Mouse (Mus musculus): ENCODE measurements around the gene Gm9507. TPM values are rescaled to one million over a fixed set of nuclear protein-coding genes. Genes with fewer than 3 reads are reported as not detected.
"Not testable (repeated sequence)": the region's sequence is repeated elsewhere in the genome, so short reads cannot be mapped to it uniquely, and the experiment has no call there.

The Gm9507 gene
- polyA plus RNA-seq, 1 experiment from 2014 or later: not detected

DNA sequence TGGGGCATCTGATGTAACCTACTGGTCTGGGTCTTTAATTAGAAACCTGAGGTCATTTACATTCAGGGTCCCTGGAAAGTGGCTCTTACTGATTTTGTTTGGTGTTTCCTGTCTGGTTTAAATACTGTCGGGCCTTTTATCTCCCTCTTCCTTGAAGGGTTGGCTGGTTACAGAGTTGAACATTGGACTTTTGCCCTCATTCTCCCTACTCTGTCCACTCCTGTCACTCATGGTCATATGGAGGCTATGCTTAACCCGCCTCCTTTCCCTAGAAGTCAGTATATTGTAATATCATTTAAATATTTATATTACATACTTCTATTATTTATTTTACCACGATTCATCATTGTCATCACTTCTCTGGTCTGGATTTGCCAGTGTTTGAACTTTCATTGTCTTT lies 7.5 kb downstream of the Gm9507 start:
- Histone ChIP-seq H3K36me3 (ENCODE audit: control insufficient read depth, insufficient read depth) (no peaks in the 10 kb centered on the region), H3K9me3 (ENCODE audit: control insufficient read depth) (no peaks in the 10 kb centered on the region), H3K27me3 (replicated peaks; ENCODE audit: control insufficient read depth, insufficient read depth, low read length) (no peaks in the 10 kb centered on the region), H3K27ac (ENCODE audit: low read depth, low read length) (no peak overlapping the region), H3K4me3 (ENCODE audit: low read depth, low read length) (no peak overlapping the region), H3K4me1 (replicated peaks; ENCODE audit: control insufficient read depth, insufficient read depth, low read length) (no peaks in the 10 kb centered on the region), H3K4me2 (replicated peaks; ENCODE audit: low read depth) (no peak overlapping the region), H3K9ac (ENCODE audit: low read depth, low read length) (no peak overlapping the region)
- ATAC-seq: peak; percentile 77; the same call in 1 of the 2 replicates
- 39% methylated on average over 3 of the region's 3 CpGs for WGBS
- TF ChIP-seq CTCF (IDR thresholded peaks at IDR 0.05; ENCODE audit: low read depth): no peak

DNA sequence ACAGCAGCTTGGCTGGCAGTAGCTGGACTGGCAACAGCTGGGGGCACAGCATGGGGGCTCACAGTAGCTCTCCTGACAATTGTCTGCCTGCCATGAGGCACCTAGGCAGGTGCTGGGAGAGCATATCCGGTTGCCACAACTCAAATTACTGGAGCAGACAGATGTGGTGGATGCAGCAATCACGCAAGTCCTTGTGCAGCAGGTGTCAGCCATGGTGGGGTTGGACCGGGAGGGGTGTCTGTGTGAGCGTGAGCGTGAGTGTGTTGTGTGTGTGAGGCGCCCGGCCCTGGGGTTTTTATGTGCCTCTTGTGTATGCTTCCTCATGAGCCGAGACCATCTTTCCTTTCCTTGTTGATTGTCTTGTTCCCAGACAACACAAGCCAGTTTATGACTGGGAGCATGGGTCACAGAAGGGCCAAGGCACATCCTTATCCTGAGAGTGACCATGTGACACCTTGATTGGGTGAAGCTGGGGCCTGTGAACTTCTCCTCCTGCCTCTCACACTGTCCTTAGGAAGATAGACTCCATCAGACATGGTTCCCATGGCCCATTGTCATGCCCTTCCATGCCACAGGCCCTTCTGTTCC lies 12.6 kb downstream of the Gm9507 start, which contains the start of gene Gm19668:
Gene Gm19668 (minus strand): TSS at position 213 of the 588 bp plus-strand sequence.
- Histone ChIP-seq H3K4me3 (ENCODE audit: low read depth, low read length) (no peak within 1 kb of the TSS), H3K9me3 (ENCODE audit: control insufficient read depth) (no peaks in the 10 kb centered on the region), H3K4me1 (replicated peaks; ENCODE audit: control insufficient read depth, insufficient read depth, low read length) (no peaks in the 10 kb centered on the region; the same call in 1 of the 2 replicates), H3K27ac (ENCODE audit: low read depth, low read length) (no peak within 1 kb of the TSS), H3K36me3 (ENCODE audit: control insufficient read depth, insufficient read depth) (no peaks in the 10 kb centered on the region), H3K9ac (ENCODE audit: low read depth, low read length) (no peak within 1 kb of the TSS), H3K27me3 (replicated peaks; ENCODE audit: control insufficient read depth, insufficient read depth, low read length) (no peaks in the 10 kb centered on the region), H3K4me2 (replicated peaks; ENCODE audit: low read depth) (no peak within 1 kb of the TSS)
- no peak for TF ChIP-seq CTCF (IDR thresholded peaks at IDR 0.05; ENCODE audit: low read depth)
- peak; percentile 65 for ATAC-seq
- 43% methylated on average over 8 of the region's 8 CpGs for WGBS

DNA sequence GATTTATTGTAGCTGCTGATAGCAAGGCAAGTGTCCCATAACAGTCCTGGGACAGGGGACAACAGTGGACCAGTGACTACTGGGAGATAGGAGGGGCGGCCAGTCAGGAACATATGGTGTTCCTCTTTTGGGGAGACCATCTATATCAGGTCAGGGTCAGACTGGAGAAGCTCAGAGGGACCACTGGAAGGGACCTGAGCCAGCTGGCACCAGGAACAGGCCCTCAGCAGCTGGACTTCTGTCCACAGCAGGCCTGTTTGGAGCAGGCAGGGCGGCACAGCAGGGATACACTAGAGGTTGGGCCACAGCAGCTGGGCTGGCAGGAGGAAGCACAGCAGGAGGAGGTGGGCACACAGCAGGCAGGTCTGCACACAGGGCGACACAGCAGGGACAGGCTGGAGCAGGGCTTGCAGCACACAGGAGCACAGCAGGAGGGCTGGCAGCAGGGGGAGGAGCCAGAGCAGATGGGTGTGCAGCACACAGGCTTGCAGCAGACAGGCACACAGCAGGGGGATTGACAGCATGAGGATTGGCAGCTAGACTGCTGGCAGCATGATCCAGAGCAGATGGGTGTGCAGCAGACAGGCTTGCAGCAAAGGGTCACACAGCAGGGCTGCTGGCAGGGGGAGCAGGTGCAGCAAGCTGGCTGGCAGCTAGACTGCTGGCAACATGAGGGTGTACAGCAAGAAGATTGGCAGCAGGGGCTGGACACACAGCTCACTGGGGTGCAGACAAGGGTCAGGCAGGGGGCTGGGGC lies 13.3 kb downstream of the Gm9507 start:
- H3K27me3 ChIP-seq (replicated peaks; ENCODE audit: control insufficient read depth, insufficient read depth, low read length); H3K36me3 ChIP-seq (ENCODE audit: control insufficient read depth, insufficient read depth); ATAC-seq; H3K9ac ChIP-seq (ENCODE audit: low read depth, low read length); H3K9me3 ChIP-seq (ENCODE audit: control insufficient read depth); H3K4me2 ChIP-seq (replicated peaks; ENCODE audit: low read depth); H3K27ac ChIP-seq (ENCODE audit: low read depth, low read length); H3K4me1 ChIP-seq (replicated peaks; ENCODE audit: control insufficient read depth, insufficient read depth, low read length); H3K4me3 ChIP-seq (ENCODE audit: low read depth, low read length): not testable (repeated sequence)
- WGBS: 71% methylated on average over 2 of the region's 3 CpGs

DNA sequence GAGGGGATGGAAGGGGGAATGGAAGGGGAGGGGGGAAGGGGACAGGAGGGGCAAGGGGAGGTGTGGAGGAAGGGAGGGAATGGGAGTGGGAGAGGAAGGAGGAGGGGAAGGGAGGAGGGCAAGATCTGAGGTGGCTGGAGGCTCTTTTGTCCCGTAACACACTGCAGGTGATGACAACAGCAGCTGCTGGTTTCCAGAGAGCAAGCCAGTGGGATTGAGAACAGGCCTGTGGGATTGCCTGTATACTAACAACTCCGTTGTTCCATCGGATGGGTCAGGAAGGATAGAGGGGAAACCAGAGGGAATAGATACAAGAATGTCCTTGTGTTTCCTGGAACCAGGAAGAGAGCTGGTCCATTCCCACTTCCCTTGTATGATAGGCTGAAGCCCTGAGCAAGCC lies 14.0 kb downstream of the Gm9507 start:
- Histone ChIP-seq H3K4me3 (ENCODE audit: low read depth, low read length) (no peak overlapping the region), H3K4me2 (replicated peaks; ENCODE audit: low read depth) (no peak overlapping the region), H3K9me3 (ENCODE audit: control insufficient read depth) (no peaks in the 10 kb centered on the region), H3K27me3 (replicated peaks; ENCODE audit: control insufficient read depth, insufficient read depth, low read length) (no peaks in the 10 kb centered on the region), H3K9ac (ENCODE audit: low read depth, low read length) (no peak overlapping the region), H3K4me1 (replicated peaks; ENCODE audit: control insufficient read depth, insufficient read depth, low read length) (no peaks in the 10 kb centered on the region; the same call in 1 of the 2 replicates), H3K27ac (ENCODE audit: low read depth, low read length) (no peak overlapping the region), H3K36me3 (ENCODE audit: control insufficient read depth, insufficient read depth) (no peaks in the 10 kb centered on the region)
- TF ChIP-seq CTCF (IDR thresholded peaks at IDR 0.05; ENCODE audit: low read depth): no peak
- no peak for ATAC-seq
- WGBS: 30% methylated on average over 3 of the region's 3 CpGs

DNA sequence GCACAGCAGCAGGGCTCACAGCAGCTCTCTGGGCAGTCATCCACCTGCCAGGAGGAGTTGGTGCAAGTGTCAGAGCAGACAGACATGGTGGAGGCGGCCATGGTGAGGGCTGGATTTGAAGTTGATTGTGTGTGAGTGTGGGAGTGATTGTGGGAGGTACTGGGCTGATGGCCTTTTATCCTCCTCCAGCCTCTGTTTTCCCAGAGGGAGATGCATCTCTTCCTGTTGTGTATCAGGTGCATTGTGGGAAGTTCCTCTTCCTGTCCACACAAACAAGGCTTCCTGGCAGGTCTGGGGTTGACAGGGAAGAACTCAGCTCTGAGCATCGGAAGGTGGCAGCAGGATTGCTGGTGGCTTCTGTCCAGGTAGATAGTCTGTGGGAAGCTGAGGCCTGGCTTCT lies 16.7 kb downstream of the Gm9507 start, which contains the start of gene Gm9639:
Gene Gm9639 (minus strand): TSS at position 101 of the 400 bp plus-strand sequence.
- Histone ChIP-seq H3K9me3 (ENCODE audit: control insufficient read depth) (no peaks in the 10 kb centered on the region), H3K4me2 (replicated peaks; ENCODE audit: low read depth) (no peak within 1 kb of the TSS), H3K4me1 (replicated peaks; ENCODE audit: control insufficient read depth, insufficient read depth, low read length) (no peaks in the 10 kb centered on the region; the same call in 1 of the 2 replicates), H3K9ac (ENCODE audit: low read depth, low read length) (no peak within 1 kb of the TSS), H3K36me3 (ENCODE audit: control insufficient read depth, insufficient read depth) (no peaks in the 10 kb centered on the region), H3K27ac (ENCODE audit: low read depth, low read length) (no peak within 1 kb of the TSS), H3K4me3 (ENCODE audit: low read depth, low read length) (no peak within 1 kb of the TSS), H3K27me3 (replicated peaks; ENCODE audit: control insufficient read depth, insufficient read depth, low read length) (no peaks in the 10 kb centered on the region)
- TF ChIP-seq CTCF (IDR thresholded peaks at IDR 0.05; ENCODE audit: low read depth): no peak
- ATAC-seq: no peak
- WGBS: 54% methylated on average over 2 of the region's 2 CpGs

DNA sequence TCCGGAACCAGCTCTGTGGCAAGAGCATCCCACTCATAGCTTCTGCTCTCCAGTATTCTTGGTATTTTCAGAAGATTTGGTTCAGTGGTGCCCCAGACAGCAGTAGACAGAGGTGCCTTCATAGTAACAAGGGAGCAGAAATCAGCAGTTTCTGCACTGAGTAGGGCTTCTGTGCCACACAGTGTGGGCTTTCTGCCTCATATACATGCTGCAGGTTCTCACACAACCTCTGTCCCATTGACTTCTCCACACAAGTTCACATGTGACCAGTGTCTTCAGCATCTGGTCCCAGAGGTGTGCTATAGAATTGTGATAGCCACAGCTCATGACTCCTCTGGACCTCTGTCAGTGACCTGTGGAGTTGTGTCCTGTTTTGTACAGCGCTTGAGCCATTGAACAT lies 23.0 kb downstream of the Gm9507 start:
- no peaks in the 10 kb centered on the region for H3K27me3 ChIP-seq (replicated peaks; ENCODE audit: control insufficient read depth, insufficient read depth, low read length)
- H3K36me3 ChIP-seq (ENCODE audit: control insufficient read depth, insufficient read depth): no peaks in the 10 kb centered on the region
- WGBS: 87% methylated on average over 2 of the region's 2 CpGs
- H3K4me1 ChIP-seq (replicated peaks; ENCODE audit: control insufficient read depth, insufficient read depth, low read length): no peaks in the 10 kb centered on the region
- H3K4me3 ChIP-seq (ENCODE audit: low read depth, low read length): no peak overlapping the region
- no peak overlapping the region for H3K4me2 ChIP-seq (replicated peaks; ENCODE audit: low read depth)
- ATAC-seq: no peak
- H3K27ac ChIP-seq (ENCODE audit: low read depth, low read length): no peak overlapping the region
- TF ChIP-seq CTCF (IDR thresholded peaks at IDR 0.05; ENCODE audit: low read depth): no peak
- no peaks in the 10 kb centered on the region for H3K9me3 ChIP-seq (ENCODE audit: control insufficient read depth)
- no peak overlapping the region for H3K9ac ChIP-seq (ENCODE audit: low read depth, low read length)

DNA sequence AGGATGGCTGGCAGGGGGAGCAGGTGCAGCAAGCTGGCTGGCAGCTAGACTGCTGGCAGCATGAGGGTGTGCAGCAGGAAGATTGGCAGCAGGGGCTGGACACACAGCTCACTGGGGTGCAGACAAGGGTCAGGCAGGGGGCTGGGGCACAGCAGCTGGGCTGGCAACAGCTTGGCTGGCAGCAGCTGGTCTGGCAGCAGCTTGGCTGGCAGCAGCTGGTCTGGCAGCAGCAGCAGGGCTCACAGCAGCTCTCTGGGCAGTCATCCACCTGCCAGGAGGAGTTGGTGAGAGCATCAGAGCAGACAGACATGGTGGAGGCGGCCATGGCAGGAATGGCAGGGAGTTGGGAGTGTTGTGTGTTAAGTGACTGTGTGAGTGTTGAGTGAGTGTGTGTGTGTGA lies 23.8 kb downstream of the Gm9507 start, which contains the start of gene Gm7137:
Gene Gm7137 (minus strand): TSS at position 325 of the 400 bp plus-strand sequence.
- no CpG with 5 or more reads among the region's 1 CpGs for WGBS
- not testable (repeated sequence) for H3K9me3 ChIP-seq (ENCODE audit: control insufficient read depth); H3K4me2 ChIP-seq (replicated peaks; ENCODE audit: low read depth); ATAC-seq; H3K4me3 ChIP-seq (ENCODE audit: low read depth, low read length); H3K27ac ChIP-seq (ENCODE audit: low read depth, low read length); H3K4me1 ChIP-seq (replicated peaks; ENCODE audit: control insufficient read depth, insufficient read depth, low read length); H3K36me3 ChIP-seq (ENCODE audit: control insufficient read depth, insufficient read depth); H3K9ac ChIP-seq (ENCODE audit: low read depth, low read length); H3K27me3 ChIP-seq (replicated peaks; ENCODE audit: control insufficient read depth, insufficient read depth, low read length)

DNA sequence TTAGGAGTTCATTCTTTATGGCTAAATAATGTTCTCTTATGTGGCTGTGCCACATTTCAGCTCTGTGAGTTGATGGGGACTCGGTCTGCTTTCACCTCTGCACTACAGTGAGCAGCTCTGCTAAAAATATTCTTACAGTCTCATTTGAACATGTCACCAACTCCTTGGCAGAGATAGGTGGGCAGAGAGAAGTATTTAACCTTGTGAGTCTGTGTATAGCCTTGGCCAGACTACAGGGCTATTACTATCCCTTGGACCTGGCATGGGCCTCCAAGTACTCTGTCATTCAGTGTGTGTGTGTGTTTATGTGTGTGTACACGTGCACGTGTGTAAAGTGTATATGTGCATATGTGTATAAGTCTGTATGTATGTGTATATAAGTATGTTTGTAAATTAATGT lies 28.2 kb downstream of the Gm9507 start:
- not testable (repeated sequence) for H3K4me1 ChIP-seq (replicated peaks; ENCODE audit: control insufficient read depth, insufficient read depth, low read length); H3K27me3 ChIP-seq (replicated peaks; ENCODE audit: control insufficient read depth, insufficient read depth, low read length); H3K27ac ChIP-seq (ENCODE audit: low read depth, low read length); H3K36me3 ChIP-seq (ENCODE audit: control insufficient read depth, insufficient read depth); H3K9me3 ChIP-seq (ENCODE audit: control insufficient read depth); ATAC-seq; H3K4me3 ChIP-seq (ENCODE audit: low read depth, low read length); H3K9ac ChIP-seq (ENCODE audit: low read depth, low read length); H3K4me2 ChIP-seq (replicated peaks; ENCODE audit: low read depth)
- WGBS: 86% methylated on average over 1 of the region's 3 CpGs

DNA sequence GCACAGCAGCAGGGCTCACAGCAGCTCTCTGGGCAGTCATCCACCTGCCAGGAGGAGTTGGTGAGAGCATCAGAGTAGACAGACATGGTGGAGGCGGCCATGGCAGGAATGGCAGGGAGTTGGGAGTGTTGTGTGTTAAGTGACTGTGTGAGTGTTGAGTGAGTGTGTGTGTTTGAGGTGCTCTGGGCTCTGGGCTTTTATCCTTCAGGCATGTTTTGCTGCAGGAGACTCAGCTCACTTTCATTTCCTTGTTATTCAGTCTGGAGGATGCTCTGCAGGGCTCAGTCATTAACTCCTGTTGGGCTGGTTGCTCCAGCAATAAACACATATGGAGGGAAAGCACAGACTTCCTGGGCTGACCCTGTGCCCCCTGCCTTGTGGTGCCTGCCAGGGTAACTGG lies 29.2 kb downstream of the Gm9507 start, which contains the start of gene Gm3250:
Gene Gm3250 (minus strand): TSS at position 101 of the 400 bp plus-strand sequence.
- WGBS: 67% methylated on average over 1 of the region's 1 CpGs
- ATAC-seq; H3K27me3 ChIP-seq (replicated peaks; ENCODE audit: control insufficient read depth, insufficient read depth, low read length); H3K9me3 ChIP-seq (ENCODE audit: control insufficient read depth); H3K4me2 ChIP-seq (replicated peaks; ENCODE audit: low read depth); H3K4me3 ChIP-seq (ENCODE audit: low read depth, low read length); H3K36me3 ChIP-seq (ENCODE audit: control insufficient read depth, insufficient read depth); H3K4me1 ChIP-seq (replicated peaks; ENCODE audit: control insufficient read depth, insufficient read depth, low read length); H3K9ac ChIP-seq (ENCODE audit: low read depth, low read length); H3K27ac ChIP-seq (ENCODE audit: low read depth, low read length): not testable (repeated sequence)

Measured in intestine, postnatal 0 days (tissue).